Mouse (Mus musculus): ENCODE data around the gene Sorcs1.

The Sorcs1 gene

DNA sequence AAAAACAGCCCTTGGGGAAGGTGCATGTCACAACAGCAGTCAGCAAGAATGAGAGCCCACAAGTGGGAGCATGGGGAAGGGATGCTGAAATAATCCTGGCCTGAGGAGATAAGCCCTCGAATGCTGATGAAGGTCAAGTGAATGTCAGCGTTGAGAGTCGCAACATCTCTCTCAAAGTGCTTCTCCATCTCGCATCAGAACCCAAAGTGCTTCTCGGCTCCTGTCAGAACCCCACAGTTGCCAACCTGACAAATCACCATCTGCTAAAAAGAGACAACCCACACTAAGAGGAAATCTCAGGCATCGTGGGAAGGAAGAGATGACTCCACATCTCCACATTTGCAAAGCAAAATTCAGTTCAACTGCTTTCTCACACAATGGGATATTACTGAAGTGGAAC lies 119.7 kb downstream of the Sorcs1 start:
- DNase-seq (ENCODE audit: low spot score): no peak

DNA sequence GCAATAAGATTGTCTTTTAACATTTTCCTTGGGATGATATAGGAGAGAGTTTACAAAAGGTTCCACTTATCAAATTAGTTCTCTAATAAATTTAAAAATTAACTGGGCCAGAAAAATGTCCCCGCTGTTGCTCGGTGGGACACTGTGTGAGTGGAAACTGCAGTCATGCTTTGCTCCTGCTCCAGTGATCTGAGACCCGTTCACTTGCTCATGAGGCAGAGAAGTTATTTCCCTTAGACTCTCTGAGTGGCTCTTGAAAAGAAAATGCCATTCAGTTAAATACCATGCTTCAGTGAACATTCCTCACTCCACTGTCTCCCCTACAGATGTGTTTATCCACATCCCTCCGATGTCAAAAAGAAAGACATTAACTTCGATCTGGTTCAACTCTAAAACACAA lies 144.4 kb downstream of the Sorcs1 start:
- DNase-seq (ENCODE audit: low spot score): no peak

DNA sequence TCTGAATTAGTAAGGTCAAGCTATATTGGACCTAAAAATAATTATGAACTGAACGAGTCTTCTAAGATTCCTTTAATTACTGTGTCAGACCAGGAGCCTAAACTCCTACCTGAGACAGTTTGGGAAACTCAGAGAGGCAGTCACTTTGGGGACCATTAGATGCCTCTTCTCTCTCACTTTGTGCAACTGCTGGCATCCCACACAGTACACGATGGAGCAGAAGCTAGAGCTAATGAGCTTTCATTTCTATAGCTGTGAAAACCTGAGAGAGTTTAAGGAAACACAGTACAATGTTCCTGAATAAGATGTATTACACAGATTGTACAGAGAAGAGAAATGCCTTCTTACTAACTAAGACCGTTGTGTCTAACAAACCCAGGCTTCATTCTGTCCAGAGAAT lies 150.6 kb downstream of the Sorcs1 start:
- no peak for DNase-seq (ENCODE audit: low spot score)

DNA sequence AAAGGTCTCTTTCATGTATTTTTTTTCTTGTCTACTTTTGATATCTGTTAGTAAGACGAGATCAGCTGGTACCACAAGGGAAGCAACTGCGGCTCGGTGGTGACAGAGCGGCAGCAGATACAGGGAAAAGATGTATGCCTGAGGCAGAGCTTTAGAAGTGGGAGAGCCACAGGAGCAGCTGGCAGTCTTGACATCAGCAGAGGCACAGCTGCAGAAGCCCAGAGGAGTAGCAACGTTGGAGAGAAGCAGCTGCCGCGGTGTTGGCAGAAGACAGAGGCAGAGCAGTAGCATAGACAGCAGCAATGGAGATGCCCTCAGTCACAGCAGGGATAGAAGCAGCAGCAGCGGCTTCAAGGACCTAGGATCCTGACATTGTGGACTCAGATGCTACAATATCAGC lies 152.4 kb downstream of the Sorcs1 start:
- no peak for DNase-seq (ENCODE audit: low spot score)

GRCm38 (mm10) chr19:50521943-50522342 lies 156.5 kb downstream of the Sorcs1 start:
- DNase-seq (ENCODE audit: low spot score): no peak

- no peak for DNase-seq (ENCODE audit: low spot score)
Observed at GRCm38 (mm10) chr19:50515059-50515673, 163.3 kb downstream of the Sorcs1 start.

DNA sequence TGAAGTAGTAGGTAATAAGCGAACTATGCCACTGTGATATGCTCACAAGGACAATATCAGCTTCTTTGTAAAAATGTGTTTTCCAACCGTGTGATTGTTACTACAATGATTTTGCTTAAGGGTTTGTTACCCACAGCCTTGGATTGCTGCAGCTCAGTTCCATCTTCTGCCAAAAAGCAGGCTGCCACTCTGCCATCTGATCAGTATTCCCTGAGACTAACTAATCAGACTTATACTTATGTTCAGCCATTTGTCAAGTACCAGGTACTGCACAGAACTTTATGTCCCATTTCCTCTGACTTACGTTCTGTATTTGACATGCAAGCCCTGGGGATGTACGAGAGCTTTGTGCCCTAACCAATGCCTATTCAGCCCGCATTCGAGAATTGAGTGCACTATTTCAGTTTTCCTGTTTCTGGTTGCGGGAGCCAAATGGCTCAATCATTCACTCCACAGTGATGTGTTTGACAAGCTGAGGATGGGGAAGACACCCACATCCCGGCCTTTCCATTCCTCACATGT lies 164.1 kb downstream of the Sorcs1 start:
- DNase-seq (ENCODE audit: low spot score): no peak

GRCm38 (mm10) chr19:50502816-50503215 lies 175.6 kb downstream of the Sorcs1 start:
- no peak for DNase-seq (ENCODE audit: low spot score)

GRCm38 (mm10) chr19:50491121-50491520 lies 187.3 kb downstream of the Sorcs1 start:
- DNase-seq (ENCODE audit: low spot score): no peak

- no peak for DNase-seq (ENCODE audit: low spot score)
Observed at GRCm38 (mm10) chr19:50490721-50491120, 187.7 kb downstream of the Sorcs1 start.

DNA sequence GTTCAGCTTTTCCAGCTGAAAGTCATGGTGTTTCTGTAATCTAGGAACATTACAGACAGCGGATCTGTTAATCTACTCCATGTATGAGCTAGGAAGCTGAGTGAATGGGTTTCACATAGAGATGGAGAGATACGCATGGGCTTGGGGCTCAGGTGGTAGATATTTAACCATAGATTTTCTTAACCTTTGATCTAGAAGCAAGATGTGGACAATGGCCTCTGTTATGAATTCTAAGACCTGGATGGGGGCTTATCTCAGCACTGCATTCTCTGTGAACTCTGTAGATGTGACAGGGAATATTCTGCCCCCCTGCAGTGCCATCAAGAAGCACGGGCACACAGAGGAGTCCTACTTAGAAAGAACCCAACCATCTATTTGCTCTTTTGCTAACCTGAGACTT lies 188.7 kb downstream of the Sorcs1 start:
- DNase-seq (ENCODE audit: low spot score): no peak

- DNase-seq (ENCODE audit: low spot score): no peak
Observed at GRCm38 (mm10) chr19:50488421-50488820, 190.0 kb downstream of the Sorcs1 start.

DNA sequence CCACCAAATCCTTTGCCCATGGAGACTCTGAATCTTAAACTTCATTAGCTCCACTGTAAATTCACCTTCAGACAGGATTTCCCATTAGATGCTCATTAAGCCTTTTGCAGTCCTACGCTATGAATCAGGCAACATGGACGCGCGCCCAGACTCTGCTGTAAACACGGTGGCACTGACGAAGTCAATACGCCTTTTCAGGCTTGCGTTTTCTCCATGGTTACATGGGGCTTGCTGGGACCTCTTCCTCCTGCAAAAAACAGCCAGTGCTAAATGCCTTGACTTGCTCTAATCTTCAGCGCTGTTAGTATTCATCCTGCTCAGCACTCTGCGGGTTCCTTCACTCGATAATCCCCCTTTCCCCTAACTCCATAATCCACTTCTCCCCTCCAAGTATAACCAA lies 190.7 kb downstream of the Sorcs1 start:
- peak; percentile 64 for DNase-seq (ENCODE audit: low spot score)

- no peak for DNase-seq (ENCODE audit: low spot score)
Observed at GRCm38 (mm10) chr19:50486345-50486744, 192.1 kb downstream of the Sorcs1 start.

GRCm38 (mm10) chr19:50476774-50477173 lies 201.7 kb downstream of the Sorcs1 start:
- DNase-seq (ENCODE audit: low spot score): no peak

GRCm38 (mm10) chr19:50468592-50468991 lies 209.9 kb downstream of the Sorcs1 start:
- no peak for DNase-seq (ENCODE audit: low spot score)

- DNase-seq (ENCODE audit: low spot score): no peak
Observed at GRCm38 (mm10) chr19:50464811-50465210, 213.6 kb downstream of the Sorcs1 start.

DNA sequence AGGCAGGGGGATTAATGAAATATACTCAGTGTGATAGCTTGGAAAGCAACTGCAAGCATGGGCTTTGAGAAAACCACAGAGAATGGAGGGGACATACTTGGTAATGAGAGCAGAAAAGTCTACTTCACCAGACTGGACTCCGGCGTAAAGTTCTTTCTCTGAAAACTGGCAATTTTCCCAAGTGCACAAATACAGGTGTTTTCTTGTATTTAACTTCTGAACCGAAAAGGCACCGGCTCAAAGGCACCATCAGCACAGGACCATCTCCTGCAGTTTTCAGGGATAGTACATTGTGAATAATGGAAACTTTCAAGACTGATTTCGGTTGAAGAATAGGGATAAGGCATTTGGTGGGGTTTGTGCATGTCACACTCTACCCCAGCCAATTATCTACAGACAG lies 219.9 kb downstream of the Sorcs1 start:
- DNase-seq (ENCODE audit: low spot score): no peak

- DNase-seq (ENCODE audit: low spot score): no peak
Observed at GRCm38 (mm10) chr19:50457275-50457892, 221.1 kb downstream of the Sorcs1 start.

- DNase-seq (ENCODE audit: low spot score): no peak
Observed at GRCm38 (mm10) chr19:50441099-50441498, 237.3 kb downstream of the Sorcs1 start.

- no peak for DNase-seq (ENCODE audit: low spot score)
Observed at GRCm38 (mm10) chr19:50440246-50440910, 238.1 kb downstream of the Sorcs1 start.

DNA sequence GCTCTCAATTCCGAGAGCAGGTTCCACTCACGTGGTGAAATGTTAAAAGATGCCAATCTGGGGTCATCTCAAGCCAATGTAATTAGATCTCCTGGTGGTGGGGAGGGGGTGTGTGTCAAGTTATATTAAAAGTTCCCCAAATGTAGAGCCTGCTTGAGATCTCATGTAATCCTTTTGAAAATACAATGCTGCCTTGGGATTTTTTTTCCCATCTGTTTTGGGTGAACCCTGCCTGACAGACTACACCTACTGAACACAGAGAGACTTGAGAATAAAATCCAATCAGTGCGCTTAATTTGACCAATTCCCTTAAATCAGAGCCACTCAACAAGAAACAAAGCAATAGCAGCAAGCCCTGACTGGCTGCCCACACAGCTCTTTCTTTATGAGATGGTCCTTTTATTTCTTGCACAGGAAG lies 239.0 kb downstream of the Sorcs1 start:
- DNase-seq (ENCODE audit: low spot score): no peak

DNA sequence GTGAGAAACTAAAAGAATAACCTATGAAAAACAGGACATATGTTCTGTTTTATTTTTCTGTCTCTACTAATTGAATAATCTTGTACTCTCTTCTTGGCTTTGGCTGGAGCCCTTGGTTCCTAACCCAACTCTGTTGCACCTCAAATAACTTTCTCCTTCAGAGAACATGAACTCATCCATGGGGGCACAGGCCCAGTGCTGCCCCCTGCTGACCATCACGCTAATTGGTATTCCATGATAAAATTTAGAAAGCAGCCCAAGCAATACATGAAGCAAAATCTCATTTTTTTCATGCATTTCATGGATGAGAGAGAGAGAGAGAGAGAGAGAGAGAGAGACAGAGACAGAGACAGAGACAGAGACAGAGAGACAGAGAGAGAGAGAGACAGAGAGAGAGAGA lies 255.5 kb downstream of the Sorcs1 start:
- DNase-seq (ENCODE audit: low spot score): no peak

All from layer of hippocampus, adult 9-10 months (tissue).